Mouse (Mus musculus) liver, embryonic 11.5 days (tissue): Measurements from ENCODE around the gene Nkx2-5. TPM values are rescaled to one million over a fixed set of nuclear protein-coding genes. Genes with fewer than 3 reads are reported as not detected.

Experiments
- ATAC-seq: fragments of 200-750 bp; cut with Nextera tagmentation; replicated peaks from 2 replicates; pipeline ENCODE4 v1.8.0; 2017; ENCODE audit warnings: moderate number of reproducible peaks, mild to moderate bottlenecking, moderate TSS enrichment, moderate library complexity; ENCODE audit not compliant: low FRiP score
- DNase-seq: peaks from one replicate; pipeline ENCODE4 v3.0.0-alpha.2; 2017; ENCODE audit warnings: low spot score
- H3K27ac ChIP-seq: fragments of 300-500 bp; sonication (generic); 2 replicates; pipeline ENCODE4 v1.5.1; 2014; ENCODE audit warnings: mild to moderate bottlenecking, low read depth, low read length, control low read depth
- H3K27me3 ChIP-seq: fragments of 300-500 bp; sonication (generic); replicated peaks from 2 replicates; pipeline ENCODE4 v1.6.1; 2014; ENCODE audit warnings: low read length, mixed read lengths; ENCODE audit not compliant: control insufficient read depth, insufficient read depth
- H3K36me3 ChIP-seq: fragments of 300-500 bp; sonication (generic); 2 replicates; pipeline ENCODE4 v1.6.1; 2014; ENCODE audit warnings: mild to moderate bottlenecking, low read length, moderate library complexity, mixed read lengths; ENCODE audit not compliant: control insufficient read depth, insufficient read depth
- H3K4me1 ChIP-seq: fragments of 300-500 bp; sonication (generic); replicated peaks from 2 replicates; pipeline ENCODE4 v1.6.1; 2014; ENCODE audit warnings: low read length, mixed read lengths; ENCODE audit not compliant: control insufficient read depth, insufficient read depth
- H3K4me2 ChIP-seq: fragments of 300-500 bp; sonication (generic); 2 replicates; pipeline ENCODE4 v1.6.1; 2014; ENCODE audit warnings: mild to moderate bottlenecking, control low read depth, moderate library complexity
- H3K4me3 ChIP-seq: fragments of 300-500 bp; sonication (generic); 2 replicates; pipeline ENCODE4 v1.5.1; 2014; ENCODE audit warnings: low read depth, low read length, control low read depth
- H3K9ac ChIP-seq: fragments of 300-500 bp; sonication (generic); 2 replicates; pipeline ENCODE4 v1.6.1; 2014; ENCODE audit warnings: low read depth, low read length, control low read depth
- H3K9me3 ChIP-seq: fragments of 300-500 bp; sonication (generic); 2 replicates; pipeline ENCODE4 v1.6.1; 2016; ENCODE audit warnings: low read length, inconsistent platforms, mixed read lengths; ENCODE audit not compliant: control insufficient read depth
- WGBS: fragments of 180-500 bp; shearing (Covaris S2); extraction: QIAGEN DNeasy Blood & Tissue Kit; methylation state at CpG from one replicate; pipeline ENCODE4 v1.1.7; 2014; 5-methylcytosine and 5-hydroxymethylcytosine counted together
- polyA plus RNA-seq: library from polyadenylated mRNA; unstranded; fragments of >200 nt; fragmentation: Nextera tagmentation; extraction: Ambion mirVana; gene quantifications from 2 replicates; pipeline ENCODE4 v1.2.1, GENCODE M21; 2014

The Nkx2-5 gene
- polyA plus RNA-seq, 1 experiment from 2014 or later = 2.1 TPM

DNA sequence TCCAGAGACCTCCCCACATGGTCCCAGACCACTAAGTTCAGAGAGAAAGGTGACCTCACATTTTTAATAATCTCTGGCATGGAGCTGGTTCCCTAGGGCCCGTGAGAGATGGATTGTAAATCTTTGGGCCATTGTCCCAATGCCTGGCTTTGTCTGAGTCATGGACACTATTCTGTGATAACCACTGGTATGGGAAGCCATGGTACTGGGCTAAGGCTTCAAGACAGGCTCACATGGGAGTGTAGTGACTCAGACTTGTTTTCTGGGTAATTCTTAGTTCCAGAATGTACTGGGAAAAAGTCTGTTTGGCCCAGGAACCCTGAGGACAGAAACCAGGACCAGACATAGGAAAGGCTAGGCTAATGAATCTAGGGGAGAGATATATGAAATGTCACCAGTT is 37.9 kb upstream of the Nkx2-5 start:
- H3K4me2 ChIP-seq = no peak overlapping the region
- peaks cover 3% of the 10 kb centered on the region for H3K9me3 ChIP-seq
- H3K9ac ChIP-seq = no peak overlapping the region
- no peak overlapping the region for H3K4me3 ChIP-seq
- peaks cover 3% of the 10 kb centered on the region; the same call in 1 of the 2 replicates for H3K36me3 ChIP-seq
- H3K4me1 ChIP-seq = peaks cover 16% of the 10 kb centered on the region
- H3K27ac ChIP-seq = no peak overlapping the region
- 86% methylated on average over 1 of the region's 1 CpGs for WGBS
- ATAC-seq (no peak), DNase-seq (no peak)
- no peaks in the 10 kb centered on the region for H3K27me3 ChIP-seq

DNA sequence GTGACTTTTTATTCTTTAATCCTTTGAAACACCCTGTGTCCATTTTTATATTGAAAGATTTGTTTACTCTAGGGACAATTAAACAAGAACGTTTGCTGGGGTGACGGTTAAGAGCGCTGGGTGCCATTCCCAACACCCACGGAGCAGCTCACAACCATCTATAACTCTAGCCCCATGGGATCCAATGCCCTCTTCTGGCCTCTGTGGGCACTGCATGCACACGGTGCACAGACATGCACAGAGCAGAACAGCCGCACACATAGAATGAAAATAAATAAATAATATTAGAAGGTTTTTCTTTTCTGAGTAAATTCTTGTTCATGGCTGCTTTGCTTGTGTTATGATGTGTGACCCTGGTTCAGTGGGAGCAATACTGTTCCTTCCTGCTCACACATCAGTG is 34.4 kb upstream of the Nkx2-5 start:
- WGBS = 84% methylated on average over 6 of the region's 6 CpGs
- Histone ChIP-seq H3K27me3 (no peaks in the 10 kb centered on the region), H3K36me3 (peaks cover 3% of the 10 kb centered on the region; the same call in 1 of the 2 replicates), H3K9ac (no peak overlapping the region), H3K4me1 (peaks cover 4% of the 10 kb centered on the region), H3K9me3 (peaks cover 3% of the 10 kb centered on the region), H3K4me2 (no peak overlapping the region), H3K4me3 (no peak overlapping the region), H3K27ac (no peak overlapping the region)
- DNase-seq (no peak), ATAC-seq (no peak)

DNA sequence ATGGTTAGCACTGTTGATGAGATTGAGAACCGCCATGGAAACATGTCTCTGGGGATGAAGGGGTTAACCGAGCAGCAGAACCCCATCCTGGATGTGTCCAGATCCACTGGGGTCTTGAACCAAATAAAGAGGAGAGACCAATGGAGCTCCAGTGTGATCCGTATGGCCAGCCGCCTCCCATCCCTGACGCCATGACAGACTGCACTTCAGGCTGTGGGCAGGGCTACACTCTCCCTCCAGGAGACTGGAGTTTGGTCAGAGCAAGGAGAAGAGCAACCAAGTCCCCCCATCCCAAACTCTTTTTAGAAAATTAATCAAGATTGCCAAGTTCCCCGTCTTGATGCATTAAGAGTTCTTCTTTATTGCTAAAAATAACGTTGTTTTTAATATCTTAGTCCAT is 33.1 kb upstream of the Nkx2-5 start:
- Histone ChIP-seq H3K9ac (no peak overlapping the region), H3K27ac (no peak overlapping the region), H3K4me1 (no peaks in the 10 kb centered on the region), H3K27me3 (no peaks in the 10 kb centered on the region), H3K4me3 (no peak overlapping the region), H3K9me3 (peaks cover 3% of the 10 kb centered on the region), H3K4me2 (no peak overlapping the region), H3K36me3 (peaks cover 3% of the 10 kb centered on the region; the same call in 1 of the 2 replicates)
- ATAC-seq = no peak
- DNase-seq = no peak
- WGBS = 91% methylated on average over 7 of the region's 7 CpGs

DNA sequence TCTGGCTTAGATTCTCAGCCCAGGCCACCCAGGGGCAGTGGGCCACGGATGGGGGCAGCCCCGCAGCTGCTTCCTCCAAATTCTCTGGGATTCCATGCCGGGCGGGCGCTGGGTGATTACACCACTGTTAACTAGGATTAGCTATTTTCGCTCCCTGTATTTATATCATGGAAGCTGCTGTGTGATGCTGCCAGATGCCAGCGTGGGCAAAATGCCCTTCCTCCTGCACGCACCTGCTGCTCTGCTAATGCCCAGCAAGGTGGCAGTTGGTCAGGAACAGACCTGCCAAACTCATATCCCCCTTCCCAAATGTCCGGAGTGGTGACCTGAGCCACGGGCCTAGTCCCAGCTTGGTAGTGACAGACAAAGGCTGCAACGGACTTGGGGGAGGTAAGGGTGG is 29.7 kb upstream of the Nkx2-5 start:
- Histone ChIP-seq H3K4me3 (no peak overlapping the region), H3K36me3 (no peaks in the 10 kb centered on the region), H3K9ac (no peak overlapping the region), H3K4me1 (no peaks in the 10 kb centered on the region), H3K27ac (no peak overlapping the region), H3K9me3 (no peaks in the 10 kb centered on the region), H3K4me2 (no peak overlapping the region), H3K27me3 (no peaks in the 10 kb centered on the region)
- WGBS = 76% methylated on average over 11 of the region's 11 CpGs
- DNase-seq (no peak), ATAC-seq (no peak)

DNA sequence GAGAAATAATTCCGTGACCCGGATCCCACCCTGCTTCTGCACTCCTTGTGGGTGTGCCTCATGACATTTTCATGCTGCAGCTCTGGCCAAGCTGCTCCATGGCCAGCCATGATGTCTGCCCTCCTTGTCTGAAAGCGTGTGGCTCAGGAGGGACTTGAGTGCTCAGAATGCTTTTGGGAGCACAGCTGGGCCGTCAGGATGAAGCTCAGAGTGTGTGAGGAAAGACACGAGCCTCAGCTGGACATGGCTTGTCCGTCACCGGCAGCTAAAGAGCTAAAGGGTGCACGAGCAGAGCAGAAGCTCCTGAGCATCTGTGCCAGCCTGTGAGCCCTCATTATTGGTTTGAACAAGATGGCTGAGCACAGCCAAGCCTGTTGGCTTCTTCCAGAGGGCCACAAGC is 28.7 kb upstream of the Nkx2-5 start:
- no peaks in the 10 kb centered on the region for H3K9me3 ChIP-seq
- DNase-seq (no peak), ATAC-seq (no peak)
- no peak overlapping the region for H3K27ac ChIP-seq
- H3K9ac ChIP-seq = no peak overlapping the region
- no peaks in the 10 kb centered on the region for H3K36me3 ChIP-seq
- no peak overlapping the region for H3K4me3 ChIP-seq
- no peaks in the 10 kb centered on the region for H3K4me1 ChIP-seq
- H3K27me3 ChIP-seq = no peaks in the 10 kb centered on the region
- no peak overlapping the region for H3K4me2 ChIP-seq
- WGBS = 83% methylated on average over 8 of the region's 8 CpGs

DNA sequence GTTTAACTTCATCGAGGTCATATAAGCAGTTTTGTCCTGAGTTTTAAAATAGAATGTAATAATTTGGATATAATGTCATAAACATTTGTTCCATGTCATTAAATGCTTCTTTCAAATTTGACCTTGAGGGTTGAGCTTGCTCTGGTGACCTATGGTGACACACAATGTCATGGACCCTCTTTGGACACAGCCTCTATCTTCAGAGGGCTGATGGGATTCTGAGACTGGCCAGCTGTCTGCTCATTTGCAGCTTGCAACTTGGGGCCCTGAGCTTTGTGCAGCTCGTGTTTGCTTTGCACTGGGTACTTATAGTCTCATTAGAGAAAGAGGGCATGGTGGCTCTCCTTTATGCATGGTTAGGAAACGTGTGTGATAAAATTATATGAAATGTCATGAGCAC is 28.1 kb upstream of the Nkx2-5 start:
- Histone ChIP-seq H3K36me3 (no peaks in the 10 kb centered on the region), H3K27ac (no peak overlapping the region), H3K4me1 (no peaks in the 10 kb centered on the region), H3K4me2 (no peak overlapping the region), H3K4me3 (no peak overlapping the region), H3K9ac (no peak overlapping the region), H3K27me3 (no peaks in the 10 kb centered on the region), H3K9me3 (no peaks in the 10 kb centered on the region)
- ATAC-seq (no peak), DNase-seq (no peak)
- 70% methylated on average over 3 of the region's 3 CpGs for WGBS

DNA sequence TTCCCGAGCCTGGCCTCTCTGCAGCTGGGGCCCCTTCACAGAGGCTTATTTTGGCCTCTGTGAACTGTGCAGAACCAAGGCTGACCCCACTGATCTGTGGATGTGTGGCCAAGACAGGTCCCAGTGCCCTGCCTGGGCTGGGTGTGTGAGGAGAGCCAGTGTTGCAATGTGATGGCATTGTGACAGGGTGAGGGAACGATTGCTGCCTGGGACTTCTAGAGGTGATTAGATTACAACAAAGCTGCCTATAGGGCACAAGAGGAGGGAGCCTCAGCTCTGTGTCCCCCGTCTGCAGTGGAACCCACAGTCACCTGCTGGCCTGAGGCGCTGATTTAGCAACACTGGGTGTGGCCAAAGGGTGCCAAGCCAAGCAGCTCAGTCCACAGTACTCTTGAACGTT is 23.9 kb upstream of the Nkx2-5 start:
- 34% methylated on average over 5 of the region's 5 CpGs for WGBS

DNA sequence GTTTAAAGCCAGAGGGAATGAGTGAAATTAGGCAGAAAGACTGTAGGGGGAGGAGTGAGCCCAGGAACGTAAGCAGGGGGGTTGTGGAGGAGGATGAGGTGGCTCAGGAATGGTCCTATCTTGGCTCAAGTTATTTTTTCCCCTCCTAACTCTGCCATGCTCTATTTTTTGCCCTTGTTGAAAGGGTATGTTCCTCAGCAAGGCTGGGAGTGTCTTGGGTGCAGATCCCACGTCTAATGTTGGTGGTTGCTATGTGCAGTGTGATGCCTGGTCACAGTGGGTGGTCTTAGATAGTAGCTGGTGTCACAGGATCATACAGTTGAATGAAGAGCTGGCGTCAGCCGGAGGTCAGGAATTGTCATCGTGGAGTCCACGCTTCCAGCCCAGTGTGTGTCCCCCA is 20.3 kb upstream of the Nkx2-5 start:
- ATAC-seq = no peak
- H3K4me2 ChIP-seq = no peak overlapping the region

More for the DNA sequence above, 23.9 kb upstream of the Nkx2-5 start:
- Histone ChIP-seq H3K27ac (no peak overlapping the region), H3K4me3 (no peak overlapping the region), H3K9me3 (no peaks in the 10 kb centered on the region), H3K4me2 (no peak overlapping the region), H3K27me3 (no peaks in the 10 kb centered on the region), H3K4me1 (no peaks in the 10 kb centered on the region), H3K36me3 (no peaks in the 10 kb centered on the region), H3K9ac (no peak overlapping the region)
- no peak for ATAC-seq
- DNase-seq = no peak

DNA sequence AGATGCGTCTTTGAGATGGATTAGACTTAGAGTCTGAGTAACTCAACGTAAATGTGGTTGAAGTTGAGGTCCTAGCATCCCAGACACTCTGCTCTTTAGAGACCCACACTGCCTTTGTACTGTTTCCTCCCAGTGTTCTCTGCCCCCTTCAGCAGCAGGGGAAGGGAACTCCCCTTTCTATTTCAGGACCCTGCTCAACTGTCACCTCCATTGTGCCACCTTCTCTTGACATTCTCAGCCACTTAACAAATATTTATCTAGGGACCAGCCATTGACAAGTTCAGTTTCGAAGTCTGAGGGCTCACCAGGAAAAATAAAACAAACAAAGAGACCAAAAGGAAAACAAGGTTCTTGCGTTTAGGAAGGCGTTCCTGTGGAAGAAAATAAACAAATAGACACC is 19.5 kb upstream of the Nkx2-5 start:
- H3K4me1 ChIP-seq = no peaks in the 10 kb centered on the region
- DNase-seq (no peak), ATAC-seq (no peak)
- H3K27ac ChIP-seq = no peak overlapping the region
- no peak overlapping the region for H3K9ac ChIP-seq
- no peak overlapping the region for H3K4me3 ChIP-seq
- peaks cover 18% of the 10 kb centered on the region for H3K27me3 ChIP-seq
- no peaks in the 10 kb centered on the region for H3K9me3 ChIP-seq
- WGBS = 37% methylated on average over 5 of the region's 5 CpGs
- H3K36me3 ChIP-seq = no peaks in the 10 kb centered on the region
- H3K4me2 ChIP-seq = no peak overlapping the region

More for the DNA sequence above, 20.3 kb upstream of the Nkx2-5 start:
- H3K27me3 ChIP-seq = peaks cover 12% of the 10 kb centered on the region
- H3K9me3 ChIP-seq = no peaks in the 10 kb centered on the region
- no peaks in the 10 kb centered on the region for H3K4me1 ChIP-seq
- H3K36me3 ChIP-seq = no peaks in the 10 kb centered on the region
- WGBS = 66% methylated on average over 6 of the region's 6 CpGs
- H3K9ac ChIP-seq = no peak overlapping the region
- H3K27ac ChIP-seq = no peak overlapping the region
- no peak for DNase-seq
- H3K4me3 ChIP-seq = no peak overlapping the region
